Mouse (Mus musculus) cerebellum, adult 11-12 months (tissue): ENCODE results near the gene Samd7.
"Not testable (repeated sequence)": the region's sequence is repeated elsewhere in the genome, so short reads cannot be mapped to it uniquely, and the experiment has no call there.

Experiments used
- DNase-seq: peaks from one replicate; pipeline ENCODE4 v3.0.0; 2022

Samd7 gene

DNA sequence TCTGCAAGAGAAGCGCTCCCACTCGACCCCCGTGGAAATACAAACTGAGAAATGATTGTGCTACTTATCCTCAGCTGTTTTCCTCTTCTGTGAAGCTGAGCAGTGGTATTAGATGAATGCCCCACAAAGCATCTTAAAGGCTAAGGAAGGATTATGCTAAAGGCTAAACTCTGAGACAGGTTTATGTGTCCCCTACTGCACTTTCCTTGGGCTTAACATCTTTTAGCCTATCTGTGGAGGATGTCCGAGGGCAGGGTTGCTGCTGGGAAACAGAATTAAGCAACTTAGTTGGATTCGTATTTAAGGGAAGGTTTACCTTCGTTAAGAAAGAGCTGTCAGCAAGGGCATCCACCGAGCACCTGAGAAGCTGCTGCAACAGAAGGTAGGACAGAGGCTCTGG lies at the start of gene Samd7:
Gene Samd7 (plus strand): TSS at position 288 of the 400 bp plus-strand sequence.
- no peak for DNase-seq

DNA sequence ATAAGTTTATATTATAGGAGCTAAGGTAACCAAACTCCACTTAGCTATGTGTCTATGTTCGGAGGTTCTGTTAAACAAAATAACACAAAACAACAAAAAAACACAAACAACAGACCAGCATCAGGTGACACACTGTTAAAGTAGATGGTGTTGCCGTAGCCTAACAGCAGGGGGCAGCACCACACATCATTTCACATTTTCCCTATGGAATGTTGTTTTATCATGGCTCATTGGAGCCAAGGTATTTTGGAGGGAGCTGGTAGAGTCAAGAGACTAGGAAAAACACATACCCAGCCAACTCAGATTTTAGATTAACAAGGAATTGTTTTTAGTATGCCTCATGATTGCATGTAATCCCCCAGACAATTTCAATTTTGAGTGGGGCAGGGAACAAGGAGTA lies 49.7 kb upstream of the Samd7 start:
- DNase-seq = peak; percentile 4

DNA sequence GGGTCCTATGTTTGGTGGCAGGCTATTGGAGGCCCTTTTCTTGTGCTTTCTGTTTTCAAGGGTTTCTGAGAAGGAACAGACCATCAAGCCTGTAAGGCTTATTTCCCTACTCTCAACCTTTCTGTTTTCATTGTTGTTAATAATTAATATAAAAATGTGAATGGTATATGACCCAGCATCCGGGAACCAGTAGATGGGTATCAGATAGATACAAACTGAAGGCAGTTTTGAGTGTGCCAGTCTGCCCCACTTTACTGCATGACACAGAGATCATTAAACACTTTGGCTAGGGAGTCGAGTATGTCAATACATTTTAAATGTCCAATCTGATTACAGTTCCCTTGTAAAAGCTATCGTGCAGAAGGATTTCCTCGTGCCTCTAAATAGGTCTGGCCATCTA lies 48.2 kb upstream of the Samd7 start:
- no peak for DNase-seq

DNA sequence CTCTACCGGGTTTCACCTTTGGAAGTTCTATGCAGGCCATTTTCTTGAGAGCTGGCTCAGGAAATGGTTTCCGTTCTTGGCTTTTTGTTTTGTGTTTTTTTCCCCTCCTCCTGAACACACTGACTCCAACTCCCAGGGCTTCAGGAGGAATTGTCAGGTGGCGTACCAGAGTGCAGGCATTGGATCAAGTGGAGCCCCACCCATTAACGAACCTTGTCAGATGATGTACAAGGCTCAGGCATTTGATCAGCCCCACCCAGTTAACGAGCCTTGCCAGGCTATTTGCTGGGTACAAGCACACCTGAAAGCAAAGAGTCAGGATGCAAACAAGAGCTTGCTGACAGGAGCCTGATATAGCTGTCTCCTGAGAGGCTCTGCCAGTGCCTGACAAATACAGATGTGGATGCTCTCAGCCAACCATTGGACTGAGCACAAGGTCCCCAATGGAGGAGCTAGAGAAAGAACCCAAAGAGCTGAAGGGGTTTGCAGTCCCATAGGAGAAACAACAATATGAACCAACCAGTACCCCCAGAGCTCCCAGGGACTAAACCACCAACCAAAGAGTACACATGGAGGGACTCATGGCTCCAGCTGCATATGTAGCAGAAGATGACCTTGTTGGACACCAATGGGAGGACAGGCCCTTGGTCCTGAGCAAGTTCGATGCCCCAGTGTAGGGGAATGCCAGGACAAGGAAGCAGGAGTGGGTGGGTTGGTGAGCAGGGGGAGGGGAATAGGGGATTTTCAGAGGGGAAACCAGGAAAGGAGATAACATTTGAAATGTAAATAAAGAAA lies 46.2 kb upstream of the Samd7 start, which contains the start of gene Lrrc31:
Gene Lrrc31 (minus strand): TSS at position 133 of the 795 bp plus-strand sequence.
- DNase-seq = not testable (repeated sequence)

DNA sequence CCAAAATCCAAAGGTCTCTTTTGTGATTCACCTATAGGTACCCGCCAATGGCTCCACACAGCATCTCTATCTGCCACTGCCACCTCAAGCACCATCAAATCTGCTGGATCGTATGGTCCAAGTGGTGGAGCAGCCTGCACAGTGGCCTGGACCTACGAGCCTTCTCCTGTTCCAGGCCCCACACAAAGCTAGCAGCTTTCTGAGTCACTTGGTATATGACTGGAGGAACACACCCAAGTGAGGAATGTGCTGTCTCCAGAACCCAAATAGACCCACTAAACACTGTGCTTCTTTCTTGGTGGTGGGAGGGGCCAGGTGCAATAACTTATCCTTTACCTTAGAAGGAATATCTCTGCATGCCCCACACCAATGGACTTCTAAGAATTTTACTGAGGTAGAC lies 40.1 kb upstream of the Samd7 start:
- no peak for DNase-seq

DNA sequence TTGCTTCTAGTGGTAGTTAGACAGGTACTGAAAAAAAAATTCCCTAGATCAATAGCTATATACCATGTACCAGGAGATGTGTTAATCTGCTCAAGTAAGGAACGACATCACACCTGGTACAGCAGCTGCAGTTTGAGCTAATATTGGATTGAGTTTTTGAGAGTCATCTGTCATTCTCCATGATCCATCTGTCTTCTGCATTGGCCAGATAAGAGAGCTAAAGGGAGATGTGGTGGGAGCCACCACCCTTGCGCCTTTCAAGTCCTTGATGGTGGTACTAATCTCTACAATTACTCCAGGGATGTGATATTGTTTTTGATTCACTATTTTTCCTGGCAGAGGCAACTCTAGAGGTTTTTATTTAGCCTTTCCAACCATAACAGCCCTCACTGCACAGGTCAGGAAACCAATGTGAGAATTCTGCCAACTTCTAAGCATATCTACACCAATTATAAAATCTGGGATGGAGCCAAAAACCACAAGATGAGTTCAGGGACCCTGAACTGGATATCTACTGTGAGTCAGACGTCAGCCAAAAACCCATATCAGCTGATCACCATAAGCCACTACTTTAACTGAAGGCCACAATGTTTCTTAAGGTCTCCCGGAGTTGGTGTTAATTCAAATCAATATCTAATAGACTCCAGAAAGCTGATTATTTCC lies 39.3 kb upstream of the Samd7 start:
- no peak for DNase-seq

DNA sequence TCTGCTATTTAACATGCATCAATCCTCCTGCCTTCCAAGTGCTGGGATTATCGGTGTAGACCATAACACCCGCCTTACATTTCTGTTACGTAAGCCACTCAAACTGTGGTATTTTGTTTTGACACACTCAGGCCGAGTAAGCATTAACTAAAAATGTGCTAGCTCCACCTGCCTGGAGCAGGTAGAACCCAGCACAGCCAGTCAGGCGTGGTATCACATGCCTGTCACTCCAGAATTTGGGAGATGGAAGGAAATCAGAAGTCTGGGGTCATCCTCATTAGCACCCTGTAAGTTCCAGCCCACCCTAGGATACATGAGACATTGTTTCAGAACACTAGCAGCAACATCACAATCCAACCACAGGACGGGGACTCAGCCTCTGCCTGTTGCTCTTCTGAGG lies 35.9 kb upstream of the Samd7 start:
- no peak for DNase-seq

DNA sequence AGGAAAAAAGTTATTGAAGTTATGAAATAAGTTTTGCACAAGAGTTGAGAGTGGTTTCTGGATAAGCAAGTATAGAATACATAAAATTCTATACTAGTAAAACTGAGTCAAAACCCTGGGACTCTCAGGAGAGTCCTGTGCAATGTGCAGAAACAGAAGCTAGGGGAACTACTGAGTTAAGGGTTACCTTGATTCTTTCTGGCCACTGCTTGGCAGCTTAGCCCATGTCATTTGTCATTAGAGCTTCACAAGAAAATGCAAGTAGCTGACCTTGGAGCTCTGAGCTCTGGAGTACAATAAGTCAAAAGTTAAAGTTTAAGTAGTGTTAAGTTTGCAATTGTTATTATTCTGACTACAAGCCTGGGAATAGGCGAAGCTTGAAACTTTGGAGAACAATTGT lies 32.8 kb upstream of the Samd7 start:
- no peak for DNase-seq

DNA sequence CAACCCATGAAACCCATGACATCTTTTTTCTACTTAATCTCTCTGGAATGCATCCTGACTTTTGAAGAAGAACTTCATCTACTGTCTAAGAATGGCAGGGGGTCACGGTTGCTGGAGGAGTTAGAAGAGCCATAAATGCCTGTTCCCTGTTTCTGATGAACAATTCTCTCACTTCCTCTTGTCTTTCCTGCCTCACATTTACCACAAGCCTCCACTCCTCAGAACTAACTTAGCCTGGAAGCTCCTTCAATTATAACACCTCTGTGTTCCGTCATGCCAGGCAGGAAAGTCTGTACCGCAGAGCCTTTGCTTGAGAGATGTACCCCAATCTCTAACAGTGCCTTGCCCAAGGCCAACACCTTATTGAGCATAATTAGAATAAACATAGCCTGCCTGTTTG lies 27.4 kb upstream of the Samd7 start:
- no peak for DNase-seq

DNA sequence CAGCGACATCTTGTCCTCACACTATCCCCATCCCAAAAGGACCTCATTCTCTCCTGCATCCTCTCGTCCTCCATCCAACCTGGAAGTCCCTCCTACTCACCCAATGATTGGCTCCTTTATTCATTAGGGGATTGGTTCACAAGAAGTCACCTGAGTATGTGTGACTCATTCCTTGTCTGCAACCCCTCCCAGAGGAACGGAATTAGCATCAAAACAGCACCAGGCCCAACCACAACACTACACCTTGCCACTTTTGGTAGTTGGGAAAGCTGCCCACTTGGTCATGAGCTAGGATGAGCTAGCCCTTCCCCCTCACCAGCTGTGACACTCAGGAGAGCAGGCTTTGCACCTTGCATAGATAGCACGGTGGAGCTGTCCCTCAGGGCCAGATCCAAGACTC lies 24.1 kb upstream of the Samd7 start:
- DNase-seq = no peak

DNA sequence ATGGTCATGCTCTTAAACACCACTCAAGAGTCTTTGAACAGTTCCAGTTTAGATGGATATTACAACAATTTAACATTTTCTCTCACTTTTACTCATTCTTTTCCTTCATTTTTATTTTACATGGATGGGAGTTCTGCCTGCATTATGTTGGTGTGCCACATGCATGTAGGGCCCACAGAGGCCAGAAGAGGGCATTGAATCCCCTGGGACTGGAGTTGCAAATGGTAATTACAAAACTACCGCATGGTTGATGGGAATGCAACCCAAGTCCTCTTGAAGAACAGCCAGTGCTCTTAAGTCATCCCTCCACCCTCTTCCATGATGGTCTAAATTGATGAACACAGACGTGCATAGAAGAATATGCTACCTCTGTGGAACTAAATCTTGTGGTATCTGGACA lies 23.6 kb upstream of the Samd7 start:
- DNase-seq = no peak

DNA sequence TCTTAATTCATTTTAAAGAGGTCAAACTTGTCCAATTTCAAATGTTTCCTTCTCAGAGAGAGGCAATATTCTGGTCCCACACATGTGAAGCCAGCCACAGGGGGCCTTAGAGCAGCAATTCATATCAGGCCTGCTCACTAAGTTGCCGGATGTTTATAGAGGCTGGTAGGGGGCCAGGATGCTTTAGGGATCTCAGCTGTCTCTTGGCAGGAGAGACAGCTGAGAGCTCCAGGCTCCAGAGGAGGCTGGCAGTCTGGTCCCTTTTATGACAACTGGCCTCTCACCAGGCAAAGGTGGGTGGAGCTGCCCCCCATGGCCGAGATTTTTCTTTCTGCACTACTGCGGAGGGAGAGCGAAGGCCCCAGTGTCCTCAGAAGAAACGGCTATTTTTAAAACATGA lies 22.9 kb upstream of the Samd7 start:
- DNase-seq = no peak

DNA sequence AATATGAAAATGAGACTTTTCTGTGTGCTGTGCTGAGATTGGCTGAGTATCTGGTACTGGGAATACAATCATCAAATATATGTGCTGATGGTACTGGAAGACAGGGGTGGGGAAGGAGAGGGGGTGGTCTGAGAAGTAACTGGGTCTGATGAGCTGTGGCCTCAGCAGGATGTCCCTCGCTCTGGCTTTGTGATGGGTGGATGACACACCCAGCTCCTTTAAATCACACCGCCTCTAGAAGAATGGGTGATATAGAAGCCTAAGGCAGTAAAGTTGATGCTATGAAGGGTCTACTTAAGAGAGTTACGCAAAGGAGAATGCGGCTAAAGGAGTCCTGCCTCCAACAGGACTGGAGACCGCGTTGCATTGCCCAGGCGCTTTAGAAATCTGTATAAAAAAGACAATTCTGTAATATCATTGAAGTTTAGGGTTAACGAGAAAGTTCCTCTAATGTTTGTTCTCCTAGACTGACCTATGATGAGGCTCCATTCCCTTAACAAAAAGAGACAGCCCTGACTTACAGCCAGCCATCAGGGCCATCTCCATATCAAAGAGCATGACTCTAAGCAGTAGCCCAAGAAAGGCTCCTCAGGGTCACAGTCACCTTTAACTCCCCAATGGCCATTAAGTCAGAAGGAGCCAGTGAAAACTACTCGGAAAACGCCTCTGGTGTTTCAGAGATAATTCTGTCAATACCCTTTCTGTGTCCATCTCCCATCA lies 21.8 kb upstream of the Samd7 start:
- no peak for DNase-seq

DNA sequence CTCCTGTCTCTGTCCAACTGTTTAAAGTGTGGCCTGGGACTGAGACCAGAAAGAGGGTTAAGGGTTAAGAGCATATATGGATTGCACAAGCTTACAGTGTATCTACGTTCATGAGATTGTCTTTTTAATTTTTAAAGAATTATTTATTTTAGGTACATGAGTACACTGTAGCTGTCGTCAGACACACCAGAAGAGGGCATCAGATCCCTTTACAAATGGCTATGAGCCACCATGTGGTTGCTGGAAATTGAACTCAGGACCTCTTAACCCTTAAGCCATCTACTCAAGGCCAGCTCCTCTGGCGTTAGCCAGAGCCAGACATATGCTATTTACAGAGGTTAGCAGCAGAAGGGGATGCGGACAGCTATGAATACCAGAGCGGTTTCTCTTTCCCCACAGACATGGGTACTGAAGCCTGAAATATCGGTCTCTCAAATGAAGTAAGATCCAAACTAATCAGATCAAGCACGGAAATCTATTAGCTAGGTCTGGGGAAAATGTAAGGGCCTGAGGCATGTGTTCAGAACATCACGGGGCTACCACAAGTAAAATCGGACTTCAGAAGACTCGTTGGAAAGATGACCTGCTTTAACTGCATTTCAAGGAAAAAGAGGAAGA lies 21.1 kb upstream of the Samd7 start:
- DNase-seq = no peak

DNA sequence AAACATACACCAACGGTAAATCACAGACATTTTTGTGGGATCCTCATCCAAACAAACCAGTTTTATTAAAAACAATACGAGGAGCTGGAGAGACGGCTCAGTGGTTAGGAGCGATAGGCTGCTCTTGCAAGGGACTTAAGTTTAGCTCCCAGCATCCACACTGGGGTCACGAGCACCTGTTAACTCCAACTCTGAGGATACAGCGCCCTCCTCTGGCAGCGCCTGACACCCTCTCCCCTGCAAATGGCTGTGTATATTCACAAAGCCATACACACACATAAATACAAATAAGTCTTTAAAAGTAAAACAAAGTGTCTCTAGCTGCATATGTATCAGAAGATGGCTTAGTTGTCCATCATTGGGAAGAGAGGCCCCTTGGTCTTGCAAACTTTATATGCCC lies 20.6 kb upstream of the Samd7 start:
- DNase-seq = no peak

DNA sequence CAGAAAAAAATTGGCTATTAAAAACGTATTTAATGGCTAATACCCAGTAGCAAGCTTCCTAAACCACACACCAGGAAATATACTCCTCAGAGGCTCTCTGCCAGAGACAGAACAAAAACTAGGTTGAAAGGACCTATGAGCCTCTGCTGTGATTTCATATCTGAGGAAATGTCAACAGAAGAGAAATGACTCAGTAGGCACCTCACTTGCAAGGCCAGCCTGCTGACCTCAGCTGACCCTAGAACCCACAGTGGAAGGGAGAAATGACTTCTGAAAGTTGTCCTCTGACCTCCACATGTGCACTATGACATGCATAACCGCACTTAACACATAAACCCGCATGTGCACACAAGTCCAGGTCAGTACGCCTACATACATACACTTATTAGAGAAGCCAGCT lies 18.9 kb upstream of the Samd7 start:
- DNase-seq = no peak

DNA sequence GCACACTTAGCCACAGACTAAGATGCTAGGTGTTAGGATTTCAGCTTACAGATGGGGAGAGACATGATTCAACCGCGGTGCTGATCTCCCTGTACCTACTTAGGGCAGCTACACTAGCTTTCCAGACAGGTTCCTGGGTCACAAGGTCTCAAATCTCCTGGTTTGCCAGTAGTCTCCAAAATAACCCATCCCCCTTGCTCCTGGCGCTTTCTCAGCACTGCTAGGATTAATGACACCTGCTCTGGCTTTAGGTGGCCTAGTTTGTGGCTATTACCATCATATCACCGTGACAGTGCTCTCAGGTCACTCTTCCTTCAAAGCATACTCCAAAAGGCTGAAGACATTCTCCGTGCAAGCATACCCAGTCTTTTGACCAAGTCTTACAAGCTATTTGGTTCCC lies 17.0 kb upstream of the Samd7 start:
- no peak for DNase-seq

DNA sequence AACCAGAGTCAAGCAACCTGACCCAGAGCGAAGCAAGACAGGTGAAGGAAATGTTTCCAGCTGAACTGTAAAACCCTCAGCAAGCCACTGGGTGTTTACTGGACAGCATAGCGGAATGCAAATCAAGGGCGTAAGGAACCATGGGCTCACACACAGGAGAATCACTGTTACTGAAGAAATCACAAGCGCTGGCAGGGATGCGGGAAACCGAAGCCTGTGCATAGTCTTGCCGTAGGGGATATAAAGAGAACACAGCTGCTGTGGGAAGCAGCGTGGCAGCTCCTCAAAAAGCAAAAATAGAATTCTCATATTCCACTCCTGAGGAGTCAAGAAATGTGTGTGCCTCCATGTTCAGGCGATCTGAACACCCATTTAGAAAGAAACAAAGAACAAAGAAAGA lies 9.3 kb upstream of the Samd7 start:
- DNase-seq = no peak

DNA sequence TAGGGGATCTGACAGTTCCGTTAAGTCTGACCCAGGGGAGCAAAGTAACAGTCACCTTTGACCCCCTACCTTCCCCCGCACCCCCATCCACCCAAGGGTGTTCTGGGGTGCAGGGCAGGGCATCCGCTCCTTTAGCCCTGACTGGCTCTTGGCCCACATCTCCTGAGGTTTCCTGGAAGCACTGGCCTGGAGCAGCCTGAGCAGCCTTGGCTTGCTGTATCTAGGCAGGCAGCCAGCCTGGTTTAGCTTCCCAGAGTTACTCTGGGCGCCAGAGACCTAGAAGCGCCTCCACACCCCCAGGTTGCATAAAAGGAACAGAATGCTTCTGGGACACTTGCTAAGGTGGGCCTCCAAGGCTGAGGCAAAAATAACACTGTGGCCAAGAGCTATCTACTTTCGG lies 4.8 kb upstream of the Samd7 start:
- peak; percentile 14 for DNase-seq

DNA sequence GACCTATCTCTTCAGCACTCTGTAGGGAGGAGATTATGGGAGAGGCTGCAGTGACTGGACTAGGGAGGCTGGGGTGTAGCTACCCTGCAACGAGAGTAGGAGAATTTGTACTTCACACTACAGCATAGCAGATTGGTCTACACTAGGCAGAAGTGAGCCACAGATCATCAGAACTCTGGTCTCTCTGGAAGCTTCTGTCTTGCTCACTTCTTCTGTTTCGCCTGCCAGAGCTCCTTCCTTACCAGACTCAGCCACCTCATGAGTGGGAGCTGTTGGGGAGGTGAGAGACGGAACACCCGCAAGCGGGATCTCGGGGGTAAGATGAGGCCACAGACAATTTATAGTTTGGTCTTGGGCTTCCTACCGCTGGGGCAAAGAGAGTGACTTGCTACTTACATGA lies 3.2 kb upstream of the Samd7 start:
- DNase-seq = no peak

DNA sequence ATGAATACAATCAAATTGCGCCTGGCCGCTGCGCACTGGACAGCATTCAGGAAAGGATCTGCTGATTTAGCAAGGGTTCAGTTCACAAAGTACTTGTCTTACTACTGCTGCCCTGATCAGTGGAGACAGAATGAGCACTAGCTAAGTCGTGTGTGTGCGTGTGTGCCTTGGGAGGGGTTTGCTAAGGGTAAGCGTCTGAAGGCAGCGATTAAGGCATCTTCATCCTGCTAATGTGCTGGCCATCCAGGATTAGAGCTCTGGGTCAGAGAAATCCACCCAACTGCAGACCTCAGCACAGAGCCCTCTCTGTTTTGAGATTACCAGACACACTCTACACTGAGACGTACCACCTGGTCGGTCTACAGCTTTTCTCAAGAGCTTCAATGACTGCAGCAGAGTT lies 2.2 kb downstream of the Samd7 start:
- no peak for DNase-seq

DNA sequence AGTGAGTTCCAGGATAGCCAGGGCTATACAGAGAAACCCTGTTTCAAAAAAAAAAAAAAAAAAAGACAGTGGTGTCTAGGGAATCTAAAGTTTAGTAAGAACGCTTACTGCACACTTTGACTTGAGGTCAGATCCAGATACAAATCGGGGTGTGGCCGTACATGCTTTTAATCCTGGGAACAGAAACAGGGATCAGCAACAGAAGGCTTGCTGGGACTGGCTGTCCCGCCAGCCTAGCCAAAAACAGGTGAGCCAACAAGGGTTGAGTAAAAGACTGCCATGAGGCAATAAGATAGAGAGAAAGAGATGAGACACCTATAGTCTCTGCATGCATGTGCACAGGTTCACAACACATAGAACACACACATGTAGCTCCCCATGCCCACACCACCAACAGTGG lies 8.6 kb downstream of the Samd7 start:
- DNase-seq = no peak

DNA sequence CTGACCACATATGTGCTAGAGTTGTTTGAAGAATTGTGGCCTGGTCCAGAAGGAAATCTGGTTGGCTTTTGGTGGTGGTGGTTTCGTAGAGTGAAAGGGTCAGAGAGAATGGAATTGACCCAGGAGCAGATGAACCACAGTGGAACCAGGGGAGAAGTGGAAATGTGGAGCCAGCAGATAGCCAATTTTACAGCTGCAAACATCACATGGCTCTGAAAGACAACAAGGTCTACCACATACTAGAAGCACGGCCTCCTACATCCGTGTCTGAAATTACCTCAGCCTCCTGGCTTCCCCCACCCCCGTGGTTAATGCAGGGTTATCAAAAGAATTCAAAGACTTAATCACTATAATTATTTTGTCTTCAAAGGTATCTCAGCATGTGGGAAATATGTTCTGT lies 18.8 kb downstream of the Samd7 start:
- DNase-seq = no peak
